Mouse (Mus musculus) lung, embryonic 15.5 days (tissue): ENCODE results near the gene Crebl2. TPM values are rescaled to one million over a fixed set of nuclear protein-coding genes. Genes with fewer than 3 reads are reported as not detected.

Experiments used
- ATAC-seq: fragments of 200-750 bp; cut with Nextera tagmentation; 2 replicates; pipeline ENCODE4 v1.8.0; 2017; ENCODE audit warnings: moderate number of reproducible peaks, borderline replicate concordance; ENCODE audit not compliant: low FRiP score, low TSS enrichment; ENCODE audit errors: extremely low read depth
- H3K27ac ChIP-seq: fragments of 300-500 bp; sonication (generic); 2 replicates; pipeline ENCODE4 v1.5.1; 2015; ENCODE audit warnings: moderate library complexity, mild to moderate bottlenecking, inconsistent platforms
- H3K27me3 ChIP-seq: fragments of 300-500 bp; sonication (generic); 2 replicates; pipeline ENCODE4 v1.6.1; 2015; ENCODE audit warnings: inconsistent platforms
- H3K36me3 ChIP-seq: fragments of 300-500 bp; sonication (generic); 2 replicates; pipeline ENCODE4 v1.6.1; 2015; ENCODE audit warnings: inconsistent platforms
- H3K4me1 ChIP-seq: fragments of 300-500 bp; sonication (generic); 2 replicates; pipeline ENCODE4 v1.6.1; 2015; ENCODE audit warnings: inconsistent platforms
- H3K4me2 ChIP-seq: fragments of 300-500 bp; sonication (generic); 2 replicates; pipeline ENCODE4 v1.6.1; 2015; ENCODE audit warnings: inconsistent platforms, mild to moderate bottlenecking, moderate library complexity
- H3K4me3 ChIP-seq: fragments of 300-500 bp; sonication (generic); 2 replicates; pipeline ENCODE4 v1.5.1; 2015; ENCODE audit warnings: mild to moderate bottlenecking, inconsistent platforms
- H3K9ac ChIP-seq: fragments of 300-500 bp; sonication (generic); 2 replicates; pipeline ENCODE4 v1.6.1; 2015; ENCODE audit warnings: inconsistent platforms
- H3K9me3 ChIP-seq: fragments of 300-500 bp; sonication (generic); 2 replicates; pipeline ENCODE4 v1.6.1; 2016; ENCODE audit warnings: inconsistent platforms
- WGBS: fragments of 180-500 bp; shearing (Covaris S2); methylation state at CpG from one replicate; pipeline ENCODE4 v1.1.7; 2015; 5-methylcytosine and 5-hydroxymethylcytosine counted together
- polyA plus RNA-seq: library from polyadenylated mRNA; unstranded; fragments of >200 nt; fragmentation: Nextera tagmentation; extraction: Ambion mirVana; gene quantifications from 2 replicates; pipeline ENCODE4 v1.2.1, GENCODE M21; 2015

Gene Crebl2
- 2.0 and 2.6 TPM in 2 replicates for polyA plus RNA-seq

- Histone ChIP-seq H3K4me1 (peaks cover 33% of the 10 kb centered on the region), H3K4me2 (peak within 1 kb of the TSS; percentile 78), H3K36me3 (no peaks in the 10 kb centered on the region), H3K9ac (peak within 1 kb of the TSS; percentile 48), H3K4me3 (peak within 1 kb of the TSS; percentile 66), H3K27me3 (no peaks in the 10 kb centered on the region), H3K9me3 (no peaks in the 10 kb centered on the region), H3K27ac (peak within 1 kb of the TSS; percentile 93)
- peak; percentile 97 for ATAC-seq
- WGBS: under 1% methylated on average over 46 of the region's 58 CpGs
Measured at GRCm38 (mm10) chr6:134829786-134830700, at the start of gene Crebl2. Crebl2 (plus strand) TSS chr6:134830154.

GRCm38 (mm10) chr6:134781494-134781913 lies 48.5 kb upstream of the Crebl2 start:
- WGBS: 70% methylated on average over 7 of the region's 7 CpGs
- Histone ChIP-seq H3K9me3 (no peaks in the 10 kb centered on the region), H3K27me3 (no peaks in the 10 kb centered on the region), H3K4me2 (no peak overlapping the region), H3K9ac (no peak overlapping the region), H3K36me3 (no peaks in the 10 kb centered on the region), H3K27ac (no peak overlapping the region), H3K4me3 (no peak overlapping the region), H3K4me1 (no peaks in the 10 kb centered on the region)
- no peak for ATAC-seq

GRCm38 (mm10) chr6:134782900-134783299 lies 47.1 kb upstream of the Crebl2 start:
- Histone ChIP-seq H3K27me3 (no peaks in the 10 kb centered on the region), H3K4me3 (no peak overlapping the region), H3K36me3 (no peaks in the 10 kb centered on the region), H3K27ac (no peak overlapping the region), H3K4me2 (no peak overlapping the region), H3K4me1 (no peaks in the 10 kb centered on the region), H3K9ac (no peak overlapping the region), H3K9me3 (no peaks in the 10 kb centered on the region)
- WGBS: 85% methylated on average over 7 of the region's 7 CpGs
- ATAC-seq: no peak

- peaks cover 11% of the 10 kb centered on the region for H3K4me1 ChIP-seq
- no peaks in the 10 kb centered on the region for H3K36me3 ChIP-seq
- no peak for ATAC-seq
- no peaks in the 10 kb centered on the region for H3K27me3 ChIP-seq
- H3K4me3 ChIP-seq: no peak overlapping the region
- no peak overlapping the region for H3K27ac ChIP-seq
- H3K4me2 ChIP-seq: no peak overlapping the region
- no peaks in the 10 kb centered on the region for H3K9me3 ChIP-seq
- WGBS: 66% methylated on average over 3 of the region's 3 CpGs
- no peak overlapping the region for H3K9ac ChIP-seq
Measured at GRCm38 (mm10) chr6:134786426-134786825, 43.5 kb upstream of the Crebl2 start.

GRCm38 (mm10) chr6:134789100-134789499 lies 40.9 kb upstream of the Crebl2 start:
- no peaks in the 10 kb centered on the region for H3K9me3 ChIP-seq
- 75% methylated on average over 6 of the region's 6 CpGs for WGBS
- no peak for ATAC-seq
- H3K9ac ChIP-seq: no peak overlapping the region
- H3K27ac ChIP-seq: no peak overlapping the region
- no peak overlapping the region for H3K4me2 ChIP-seq
- no peaks in the 10 kb centered on the region for H3K27me3 ChIP-seq
- peaks cover 16% of the 10 kb centered on the region for H3K4me1 ChIP-seq
- H3K36me3 ChIP-seq: no peaks in the 10 kb centered on the region
- H3K4me3 ChIP-seq: no peak overlapping the region

- Histone ChIP-seq H3K4me3 (peak overlapping the region; percentile 78), H3K9ac (peak overlapping the region; percentile 84), H3K4me2 (peak overlapping the region; percentile 64), H3K27ac (peak overlapping the region; percentile 98), H3K9me3 (no peaks in the 10 kb centered on the region), H3K4me1 (peaks cover 17% of the 10 kb centered on the region), H3K27me3 (no peaks in the 10 kb centered on the region), H3K36me3 (no peaks in the 10 kb centered on the region)
- under 1% methylated on average over 45 of the region's 46 CpGs for WGBS
- no peak for ATAC-seq
Measured at GRCm38 (mm10) chr6:134791251-134792118, 38.5 kb upstream of the Crebl2 start.

- peak; percentile 91 for ATAC-seq
- Histone ChIP-seq H3K4me3 (peak within 1 kb of the TSS; percentile 78), H3K4me2 (peak within 1 kb of the TSS; percentile 64), H3K4me1 (peaks cover 17% of the 10 kb centered on the region), H3K9ac (peak within 1 kb of the TSS; percentile 84), H3K9me3 (no peaks in the 10 kb centered on the region), H3K27ac (peak within 1 kb of the TSS; percentile 98), H3K27me3 (no peaks in the 10 kb centered on the region), H3K36me3 (no peaks in the 10 kb centered on the region)
- WGBS: under 1% methylated on average over 64 of the region's 108 CpGs
Measured at GRCm38 (mm10) chr6:134792141-134793045, 37.6 kb upstream of the Crebl2 start, which contains the start of gene Dusp16. Dusp16 (minus strand) TSS chr6:134792625.

- ATAC-seq: no peak; the same call in 1 of the 2 replicates
- Histone ChIP-seq H3K9me3 (no peaks in the 10 kb centered on the region), H3K4me1 (peaks cover 17% of the 10 kb centered on the region), H3K4me2 (peak overlapping the region; percentile 64), H3K27me3 (no peaks in the 10 kb centered on the region), H3K4me3 (peak overlapping the region; percentile 78), H3K36me3 (no peaks in the 10 kb centered on the region), H3K9ac (peak overlapping the region; percentile 70), H3K27ac (peak overlapping the region; percentile 61; the same call in 1 of the 2 replicates)
- 43% methylated on average over 21 of the region's 21 CpGs for WGBS
Measured at GRCm38 (mm10) chr6:134793046-134793806, 36.7 kb upstream of the Crebl2 start.

GRCm38 (mm10) chr6:134793911-134794520 lies 35.9 kb upstream of the Crebl2 start:
- H3K27me3 ChIP-seq: no peaks in the 10 kb centered on the region
- H3K4me2 ChIP-seq: peak overlapping the region; percentile 44
- no peak for ATAC-seq
- 14% methylated on average over 21 of the region's 21 CpGs for WGBS
- no peak overlapping the region for H3K4me3 ChIP-seq
- no peaks in the 10 kb centered on the region for H3K36me3 ChIP-seq
- no peak overlapping the region for H3K27ac ChIP-seq
- H3K4me1 ChIP-seq: peaks cover 17% of the 10 kb centered on the region
- H3K9me3 ChIP-seq: no peaks in the 10 kb centered on the region
- H3K9ac ChIP-seq: no peak overlapping the region

GRCm38 (mm10) chr6:134796297-134796696 lies 33.7 kb upstream of the Crebl2 start:
- Histone ChIP-seq H3K27ac (no peak overlapping the region), H3K9me3 (no peaks in the 10 kb centered on the region), H3K4me1 (peaks cover 6% of the 10 kb centered on the region; the same call in 1 of the 2 replicates), H3K27me3 (no peaks in the 10 kb centered on the region), H3K4me2 (no peak overlapping the region), H3K9ac (no peak overlapping the region), H3K36me3 (no peaks in the 10 kb centered on the region), H3K4me3 (no peak overlapping the region)
- ATAC-seq: no peak
- WGBS: 80% methylated on average over 10 of the region's 10 CpGs
